Mouse (Mus musculus) heart, embryonic 13.5 days (tissue): Measurements from ENCODE around the gene Rplp0. TPM values are rescaled to one million over a fixed set of nuclear protein-coding genes. Genes with fewer than 3 reads are reported as not detected.

Source experiments
- ATAC-seq: fragments of 200-750 bp; cut with Nextera tagmentation; 2 replicates; pipeline ENCODE4 v1.8.0; 2017; ENCODE audit warnings: moderate TSS enrichment; ENCODE audit not compliant: insufficient number of reproducible peaks, low FRiP score, low TSS enrichment; ENCODE audit errors: extremely low read depth
- H3K27ac ChIP-seq: fragments of 300-500 bp; sonication (generic); replicated peaks from 2 replicates; pipeline ENCODE4 v1.5.1; 2015; ENCODE audit warnings: moderate library complexity, mild to moderate bottlenecking, inconsistent platforms
- H3K27me3 ChIP-seq: fragments of 300-500 bp; sonication (generic); replicated peaks from 2 replicates; pipeline ENCODE4 v1.6.1; 2015; ENCODE audit warnings: mild to moderate bottlenecking, inconsistent platforms
- H3K36me3 ChIP-seq: fragments of 300-500 bp; sonication (generic); 2 replicates; pipeline ENCODE4 v1.6.1; 2015; ENCODE audit warnings: mild to moderate bottlenecking, inconsistent platforms
- H3K4me1 ChIP-seq: fragments of 300-500 bp; sonication (generic); 2 replicates; pipeline ENCODE4 v1.6.1; 2015; ENCODE audit warnings: inconsistent platforms
- H3K4me2 ChIP-seq: fragments of 300-500 bp; sonication (generic); 2 replicates; pipeline ENCODE4 v1.6.1; 2015; ENCODE audit warnings: inconsistent platforms, mild to moderate bottlenecking, moderate library complexity
- H3K4me3 ChIP-seq: fragments of 300-500 bp; sonication (generic); 2 replicates; pipeline ENCODE4 v1.5.1; 2015; ENCODE audit warnings: moderate library complexity, mild to moderate bottlenecking, inconsistent platforms
- H3K9ac ChIP-seq: fragments of 300-500 bp; sonication (generic); 2 replicates; pipeline ENCODE4 v1.6.1; 2015; ENCODE audit warnings: inconsistent platforms, mild to moderate bottlenecking, moderate library complexity
- H3K9me3 ChIP-seq: fragments of 300-500 bp; sonication (generic); 2 replicates; pipeline ENCODE4 v1.6.1; 2016; ENCODE audit warnings: inconsistent platforms
- WGBS: fragments of 180-500 bp; shearing (Covaris S2); methylation state at CpG from one replicate; pipeline ENCODE4 v1.1.7; 2015; ENCODE audit warnings: mixed read lengths; 5-methylcytosine and 5-hydroxymethylcytosine counted together
- polyA plus RNA-seq: library from polyadenylated mRNA; unstranded; fragments of >200 nt; fragmentation: Nextera tagmentation; extraction: Ambion mirVana; gene quantifications from 2 replicates; pipeline ENCODE4 v1.2.1, GENCODE M21; 2015

Gene Rplp0
- polyA plus RNA-seq: 1,009 and 1,125 TPM in 2 replicates

- peak; percentile 98 for ATAC-seq
- peaks cover 41% of the 10 kb centered on the region for H3K4me1 ChIP-seq
- WGBS: under 1% methylated on average over 78 of the region's 78 CpGs
- no peaks in the 10 kb centered on the region for H3K27me3 ChIP-seq
- H3K27ac ChIP-seq: peak within 1 kb of the TSS; percentile 87
- H3K9ac ChIP-seq: peak within 1 kb of the TSS; percentile 99
- H3K9me3 ChIP-seq: no peaks in the 10 kb centered on the region
- peak within 1 kb of the TSS; percentile 89 for H3K4me2 ChIP-seq
- peaks cover 51% of the 10 kb centered on the region for H3K36me3 ChIP-seq
- peak within 1 kb of the TSS; percentile 90 for H3K4me3 ChIP-seq
These were observed at the start of gene Rplp0 for GRCm38 (mm10) chr5:115559237-115560101. Gene Rplp0 (plus strand): TSS chr5:115559467.

- Histone ChIP-seq H3K4me3 (peak overlapping the region; percentile 95), H3K9ac (peak overlapping the region; percentile 98), H3K27me3 (no peaks in the 10 kb centered on the region), H3K27ac (peak overlapping the region; percentile 75), H3K9me3 (no peaks in the 10 kb centered on the region), H3K36me3 (peaks cover 18% of the 10 kb centered on the region), H3K4me1 (peaks cover 66% of the 10 kb centered on the region), H3K4me2 (peak overlapping the region; percentile 94)
- ATAC-seq: no peak
- 57% methylated on average over 15 of the region's 15 CpGs for whole genome bisulfite sequencing
These were observed 49.2 kb upstream of the Rplp0 start for GRCm38 (mm10) chr5:115509790-115510689.

- no peak for ATAC-seq
- Histone ChIP-seq H3K9me3 (no peaks in the 10 kb centered on the region), H3K27me3 (no peaks in the 10 kb centered on the region), H3K36me3 (peaks cover 24% of the 10 kb centered on the region), H3K4me3 (no peak overlapping the region), H3K9ac (no peak overlapping the region), H3K4me1 (peaks cover 77% of the 10 kb centered on the region), H3K27ac (no peak overlapping the region), H3K4me2 (no peak overlapping the region)
- WGBS: 85% methylated on average over 7 of the region's 7 CpGs
These were observed 46.9 kb upstream of the Rplp0 start for GRCm38 (mm10) chr5:115512375-115512774.

GRCm38 (mm10) chr5:115513246-115513645 is 46.0 kb upstream of the Rplp0 start:
- H3K4me1 ChIP-seq: peaks cover 69% of the 10 kb centered on the region
- no peaks in the 10 kb centered on the region for H3K27me3 ChIP-seq
- H3K9me3 ChIP-seq: no peaks in the 10 kb centered on the region
- H3K9ac ChIP-seq: no peak overlapping the region
- peaks cover 29% of the 10 kb centered on the region for H3K36me3 ChIP-seq
- no peak for ATAC-seq
- whole genome bisulfite sequencing: 94% methylated on average over 14 of the region's 14 CpGs
- H3K4me3 ChIP-seq: no peak overlapping the region
- H3K27ac ChIP-seq: peak overlapping the region; percentile 95; the same call in 1 of the 2 replicates
- no peak overlapping the region for H3K4me2 ChIP-seq

GRCm38 (mm10) chr5:115513721-115514120 is 45.5 kb upstream of the Rplp0 start:
- Histone ChIP-seq H3K9me3 (no peaks in the 10 kb centered on the region), H3K27ac (peak overlapping the region; percentile 95), H3K4me3 (no peak overlapping the region), H3K4me2 (no peak overlapping the region), H3K36me3 (peaks cover 32% of the 10 kb centered on the region), H3K4me1 (peaks cover 64% of the 10 kb centered on the region), H3K27me3 (no peaks in the 10 kb centered on the region), H3K9ac (0 out of 2 replicates have a peak overlapping the region, but pooled peaks have one; percentile 73)
- no peak for ATAC-seq
- whole genome bisulfite sequencing: 91% methylated on average over 16 of the region's 16 CpGs

- Histone ChIP-seq H3K4me1 (peaks cover 60% of the 10 kb centered on the region), H3K4me3 (no peak overlapping the region)
These were observed 44.9 kb upstream of the Rplp0 start for GRCm38 (mm10) chr5:115514346-115514745.

GRCm38 (mm10) chr5:115514896-115515587 is 44.2 kb upstream of the Rplp0 start:
- H3K4me1 ChIP-seq: peaks cover 57% of the 10 kb centered on the region
- H3K27me3 ChIP-seq: no peaks in the 10 kb centered on the region
- H3K36me3 ChIP-seq: peaks cover 32% of the 10 kb centered on the region
- peak overlapping the region; percentile 60 for H3K4me2 ChIP-seq
- no peaks in the 10 kb centered on the region for H3K9me3 ChIP-seq
- ATAC-seq: peak; percentile 68
- H3K9ac ChIP-seq: peak overlapping the region; percentile 73
- 51% methylated on average over 20 of the region's 20 CpGs for WGBS
- H3K4me3 ChIP-seq: peak overlapping the region; percentile 25
- peak overlapping the region; percentile 95 for H3K27ac ChIP-seq

More at GRCm38 (mm10) chr5:115514346-115514745, 44.9 kb upstream of the Rplp0 start:
- 83% methylated on average over 6 of the region's 6 CpGs for WGBS
- Histone ChIP-seq H3K36me3 (peaks cover 32% of the 10 kb centered on the region), H3K27ac (peak overlapping the region; percentile 95), H3K9ac (peak overlapping the region; percentile 73), H3K27me3 (no peaks in the 10 kb centered on the region), H3K9me3 (no peaks in the 10 kb centered on the region), H3K4me2 (peak overlapping the region; percentile 60)
- ATAC-seq: no peak

- Histone ChIP-seq H3K4me2 (peak overlapping the region; percentile 60), H3K27me3 (no peaks in the 10 kb centered on the region), H3K4me1 (peaks cover 59% of the 10 kb centered on the region), H3K4me3 (no peak overlapping the region), H3K36me3 (peaks cover 27% of the 10 kb centered on the region), H3K27ac (peak overlapping the region; percentile 95), H3K9me3 (no peaks in the 10 kb centered on the region), H3K9ac (no peak overlapping the region)
- 54% methylated on average over 32 of the region's 32 CpGs for WGBS
- ATAC-seq: no peak
These were observed 43.0 kb upstream of the Rplp0 start for GRCm38 (mm10) chr5:115516081-115516907.

- H3K4me1 ChIP-seq: peaks cover 61% of the 10 kb centered on the region
- ATAC-seq: no peak
- H3K27me3 ChIP-seq: no peaks in the 10 kb centered on the region
- peak overlapping the region; percentile 60; the same call in 1 of the 2 replicates for H3K4me2 ChIP-seq
- WGBS: 77% methylated on average over 7 of the region's 7 CpGs
- no peaks in the 10 kb centered on the region for H3K9me3 ChIP-seq
- H3K9ac ChIP-seq: no peak overlapping the region
- peaks cover 27% of the 10 kb centered on the region for H3K36me3 ChIP-seq
- H3K27ac ChIP-seq: peak overlapping the region; percentile 95
- H3K4me3 ChIP-seq: no peak overlapping the region
These were observed 42.4 kb upstream of the Rplp0 start for GRCm38 (mm10) chr5:115516908-115517307.

GRCm38 (mm10) chr5:115517501-115517900 is 41.8 kb upstream of the Rplp0 start:
- H3K36me3 ChIP-seq: peaks cover 27% of the 10 kb centered on the region
- H3K4me3 ChIP-seq: no peak overlapping the region
- H3K9me3 ChIP-seq: no peaks in the 10 kb centered on the region
- no peak overlapping the region for H3K9ac ChIP-seq
- WGBS: 90% methylated on average over 9 of the region's 9 CpGs
- H3K27me3 ChIP-seq: no peaks in the 10 kb centered on the region
- no peak for ATAC-seq
- peaks cover 65% of the 10 kb centered on the region for H3K4me1 ChIP-seq
- H3K4me2 ChIP-seq: no peak overlapping the region
- H3K27ac ChIP-seq: 0 out of 2 replicates have a peak overlapping the region, but pooled peaks have one; percentile 95
